Mouse (Mus musculus) neural tube, embryonic 15.5 days (tissue): Measurements from ENCODE around the gene Smyd5. TPM values are rescaled to one million over a fixed set of nuclear protein-coding genes. Genes with fewer than 3 reads are reported as not detected.

Experiments
- polyA plus RNA-seq: library from polyadenylated mRNA; unstranded; fragments of >200 nt; fragmentation: Nextera tagmentation; extraction: Ambion mirVana; gene quantifications from 2 replicates; pipeline ENCODE4 v1.2.1, GENCODE M21; 2015

Gene Smyd5
- polyA plus RNA-seq, 1 experiment from 2014 or later = 75.6 TPM

Other genes starting within 250 kb of the Smyd5 start
- gene Emx1, start 244.6 kb upstream of the Smyd5 start, polyA plus RNA-seq = not detected in 2 replicates
- 38.4 and 39.3 TPM in 2 replicates for gene Sfxn5, start 98.6 kb upstream of the Smyd5 start, polyA plus RNA-seq
- 22.5 and 24.3 TPM in 2 replicates for gene Rab11fip5, start 57.4 kb upstream of the Smyd5 start, polyA plus RNA-seq
- gene Noto, start 8.1 kb upstream of the Smyd5 start, polyA plus RNA-seq = not detected in 2 replicates
- 559 and 582 TPM in 2 replicates for gene Cct7, start 19.5 kb downstream of the Smyd5 start, polyA plus RNA-seq
- gene Pradc1, start 20.0 kb downstream of the Smyd5 start, polyA plus RNA-seq = 27.4 and 32.7 TPM in 2 replicates
- 8.2 and 9.5 TPM in 2 replicates for gene Fbxo41, start 71.0 kb downstream of the Smyd5 start, polyA plus RNA-seq
- gene Egr4, start 81.6 kb downstream of the Smyd5 start, polyA plus RNA-seq = 0.14 TPM in 1 of 2 replicates, not detected in the other
- gene Alms1, start 155.5 kb downstream of the Smyd5 start, polyA plus RNA-seq = 3.8 and 3.9 TPM in 2 replicates